Mouse (Mus musculus) testis, adult 10 weeks (tissue): ENCODE measurements around the gene Comp. TPM values are rescaled to one million over a fixed set of nuclear protein-coding genes. Genes with fewer than 3 reads are reported as not detected.

Source experiments
- polyA plus RNA-seq: library from polyadenylated mRNA; stranded (reverse); fragments of 350-450 nt; fragmentation: Illumina TruSeq; extraction: RNeasy Lipid Tissue Mini Kit (QIAGEN cat#74804); gene quantifications from one replicate; pipeline ENCODE4 v1.2.3, GENCODE M21; 2014; ENCODE audit warnings: low read depth, low replicate concordance

Comp gene
- 3.0 TPM for polyA plus RNA-seq

GRCm38 (mm10) chr8:70373397-70374317 lies at the start of gene Comp:
Gene Comp (plus strand): TSS chr8:70373558.

GRCm38 (mm10) chr8:70329124-70329834 lies 44.1 kb upstream of the Comp start, which contains the start of gene Gdf1:
Gene Gdf1 (plus strand): TSS chr8:70329817.

GRCm38 (mm10) chr8:70353194-70353817 lies 20.1 kb upstream of the Comp start, which contains the start of gene Upf1:
Gene Upf1 (minus strand): TSS chr8:70353278.

Other genes with a start within 250 kb of the Comp start
- gene Nr2c2ap, start 242.2 kb upstream of the Comp start, polyA plus RNA-seq = 0.80 TPM
- 0.57 TPM for gene Rfxank, start 234.4 kb upstream of the Comp start, polyA plus RNA-seq
- 10.0 TPM for gene Borcs8, start 234.1 kb upstream of the Comp start, polyA plus RNA-seq
- gene Mef2b, start 233.8 kb upstream of the Comp start, polyA plus RNA-seq = not detected
- gene Tmem161a, start 201.2 kb upstream of the Comp start, polyA plus RNA-seq = 1.4 TPM
- 0.84 TPM for gene Slc25a42, start 161.3 kb upstream of the Comp start, polyA plus RNA-seq
- gene Sugp2, start 139.3 kb upstream of the Comp start, polyA plus RNA-seq = 123 TPM
- gene Armc6, start 139.1 kb upstream of the Comp start, polyA plus RNA-seq = 0.36 TPM
- 0.17 TPM for gene Homer3, start 90.7 kb upstream of the Comp start, polyA plus RNA-seq
- gene Ddx49, start 71.1 kb upstream of the Comp start, polyA plus RNA-seq = 10.8 TPM
- 1.9 TPM for gene Cope, start 71.0 kb upstream of the Comp start, polyA plus RNA-seq
- gene Cers1, start 57.8 kb upstream of the Comp start, polyA plus RNA-seq = not detected
- gene Gdf1, start 43.7 kb upstream of the Comp start, polyA plus RNA-seq = not detected
- gene Upf1, start 20.3 kb upstream of the Comp start, polyA plus RNA-seq = 3.9 TPM
- 1.0 TPM for gene Crtc1, start 66.0 kb downstream of the Comp start, polyA plus RNA-seq
- gene Klhl26, start 103.4 kb downstream of the Comp start, polyA plus RNA-seq = 0.74 TPM
- gene Tmem59l, start 113.8 kb downstream of the Comp start, polyA plus RNA-seq = 1.8 TPM
- gene Crlf1, start 119.6 kb downstream of the Comp start, polyA plus RNA-seq = 0.74 TPM
- not detected for gene Rex1bd, start 133.2 kb downstream of the Comp start, polyA plus RNA-seq
- 3.6 TPM for gene Uba52, start 137.2 kb downstream of the Comp start, polyA plus RNA-seq
- gene Fkbp8, start 154.2 kb downstream of the Comp start, polyA plus RNA-seq = 3.0 TPM
- gene Kxd1, start 154.4 kb downstream of the Comp start, polyA plus RNA-seq = 6.7 TPM
- gene Ell, start 165.9 kb downstream of the Comp start, polyA plus RNA-seq = 1.3 TPM
- 0.83 TPM for gene Isyna1, start 220.8 kb downstream of the Comp start, polyA plus RNA-seq
- not detected for gene Ssbp4, start 235.3 kb downstream of the Comp start, polyA plus RNA-seq
- gene Lrrc25, start 242.6 kb downstream of the Comp start, polyA plus RNA-seq = not detected